Mouse (Mus musculus): ENCODE results near the gene Htr2c.

The Htr2c gene

DNA sequence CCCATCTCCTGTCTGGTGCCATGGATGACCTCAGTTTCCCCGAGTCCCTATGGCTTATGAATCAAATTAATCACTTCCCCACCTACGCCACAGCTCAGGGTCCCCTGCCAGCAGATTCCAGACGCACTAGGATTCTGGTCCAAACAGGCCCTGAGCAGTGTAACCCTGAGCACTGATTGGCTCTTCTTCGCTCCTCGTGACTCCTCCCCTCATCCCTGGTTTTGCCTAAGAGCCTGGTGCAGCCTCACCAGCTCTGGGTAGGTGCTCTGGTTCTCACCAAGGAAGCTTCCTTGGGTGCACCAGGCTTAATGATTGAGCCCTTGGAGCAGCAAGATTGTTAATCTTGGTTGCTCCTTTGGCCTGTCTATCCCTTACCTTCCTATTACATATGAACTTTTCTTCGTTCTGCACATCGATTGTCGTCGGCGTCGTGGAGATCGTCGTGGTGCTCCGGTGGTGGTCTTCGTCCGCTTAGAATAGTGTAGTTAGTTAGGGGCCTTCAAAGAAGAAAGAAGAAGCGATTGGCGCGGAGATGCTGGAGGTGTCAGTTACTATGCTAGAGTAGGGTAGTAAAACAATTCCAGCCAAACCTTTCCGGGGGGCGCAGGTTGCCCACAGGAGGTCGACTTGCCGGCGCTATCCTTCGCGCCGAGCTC is at the start of gene Htr2c:
Htr2c (plus strand) TSS at position 256 of the 656 bp plus-strand sequence.
- peak; percentile 5 for DNase-seq (ENCODE audit: low read depth, low spot score)

DNA sequence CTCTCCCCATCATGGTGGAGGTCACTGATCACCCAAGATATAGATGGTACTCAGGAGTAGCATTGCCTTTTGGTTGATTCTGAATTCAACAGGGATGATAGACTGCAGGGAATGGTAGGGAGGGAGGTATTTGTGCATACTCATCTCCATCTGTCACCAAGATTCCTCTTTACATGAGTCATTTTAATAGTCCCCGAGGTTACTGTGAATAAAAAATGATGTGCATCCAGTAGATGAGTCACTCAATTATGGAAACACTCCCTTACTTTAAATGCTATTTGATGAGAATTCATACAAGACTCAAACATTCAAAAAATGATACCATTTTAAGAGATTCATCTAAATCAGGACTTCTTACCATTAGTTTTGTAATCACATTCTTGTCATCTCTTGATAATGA is 34.1 kb upstream of the Htr2c start:
- DNase-seq (ENCODE audit: low read depth, low spot score), result no peak

DNA sequence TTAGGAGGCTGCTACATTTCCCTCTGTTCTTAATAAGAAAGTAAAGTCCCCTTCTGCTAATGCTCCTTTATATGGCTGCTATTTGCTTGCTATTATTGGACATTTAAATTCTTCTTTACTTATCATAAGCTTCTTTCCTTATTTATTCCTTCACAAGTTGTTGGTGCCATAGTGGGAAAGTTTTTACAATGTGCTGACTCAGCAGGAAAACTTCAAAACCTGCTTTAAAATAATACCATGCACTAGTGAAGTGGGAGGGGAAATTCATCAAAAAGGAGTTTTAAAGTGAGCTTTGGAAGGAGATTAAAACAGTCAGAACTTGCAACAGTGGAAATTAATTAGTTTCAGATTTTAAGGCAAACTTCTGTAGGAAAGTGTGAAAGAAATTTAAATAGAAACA is 26.0 kb upstream of the Htr2c start:
- DNase-seq (ENCODE audit: low read depth, low spot score), result no peak

DNA sequence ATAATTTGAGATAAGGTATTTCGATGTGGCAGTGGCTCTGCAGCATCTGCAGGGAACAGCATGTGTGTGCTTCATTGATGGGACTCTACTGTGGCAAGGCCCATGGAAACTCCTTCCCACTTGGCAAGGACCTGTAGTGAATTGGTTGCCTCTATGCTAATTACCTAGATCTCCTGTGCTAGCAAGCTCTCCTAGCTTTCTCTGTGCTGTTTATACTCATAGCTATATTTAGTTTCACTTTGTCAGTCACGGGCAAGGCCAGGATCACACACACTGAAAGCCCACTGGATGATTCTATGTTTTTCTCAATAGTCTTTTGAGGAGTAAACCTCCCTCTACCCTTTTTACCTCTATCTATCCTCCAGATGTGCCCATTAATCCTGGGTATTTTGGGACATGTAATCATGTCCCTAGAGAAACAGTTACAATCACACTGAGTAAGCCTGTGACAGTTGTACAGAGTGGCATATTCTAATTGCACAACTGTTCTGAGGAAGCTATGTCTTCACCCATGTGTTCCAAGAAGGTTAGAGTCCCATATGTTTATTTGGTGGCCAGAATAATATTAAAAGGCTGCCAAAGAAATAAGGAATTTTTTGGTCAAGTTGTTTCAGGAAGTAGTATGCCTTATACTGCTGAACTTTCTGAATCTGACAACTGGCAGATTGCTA is 16.0 kb upstream of the Htr2c start:
- no peak for DNase-seq (ENCODE audit: low read depth, low spot score)

DNA sequence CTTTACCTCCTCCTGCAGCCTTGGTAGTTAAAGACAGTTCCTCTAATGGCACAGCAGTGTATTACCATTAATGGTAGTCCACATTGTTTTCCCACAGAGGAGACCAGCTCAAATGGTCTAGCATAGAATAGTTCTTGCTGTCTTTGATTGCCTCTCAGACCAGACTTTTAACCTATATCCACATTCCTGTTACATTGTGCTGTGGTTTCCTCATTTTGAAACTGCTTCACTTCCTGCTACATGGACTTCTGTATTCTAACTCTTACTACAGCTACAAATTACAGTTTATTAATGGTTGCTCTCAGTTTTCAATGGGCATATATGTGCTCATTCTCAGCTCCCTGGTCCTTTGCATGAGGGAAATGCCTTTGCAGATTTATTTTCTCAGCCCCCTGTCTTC is 15.3 kb upstream of the Htr2c start:
- no peak for DNase-seq (ENCODE audit: low read depth, low spot score)

DNA sequence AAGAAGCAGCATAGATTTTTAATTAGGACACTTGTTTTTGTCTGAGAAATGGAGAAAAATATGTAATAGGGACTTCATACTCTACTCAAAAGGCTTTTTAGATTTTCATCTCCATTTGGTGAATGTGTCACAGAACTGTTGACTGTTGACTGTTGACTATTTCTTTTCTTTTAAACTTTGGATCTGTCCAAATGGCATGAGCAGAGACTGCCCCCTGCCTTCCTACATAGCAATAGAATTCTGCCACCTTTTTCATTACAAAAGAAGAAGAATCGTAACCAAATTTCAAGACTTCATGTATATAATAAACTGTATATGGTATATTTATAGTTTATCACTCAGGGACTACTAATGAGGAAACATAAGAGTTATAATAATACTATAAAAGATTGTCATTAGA is 3.7 kb upstream of the Htr2c start:
- DNase-seq (ENCODE audit: low read depth, low spot score), result no peak

DNA sequence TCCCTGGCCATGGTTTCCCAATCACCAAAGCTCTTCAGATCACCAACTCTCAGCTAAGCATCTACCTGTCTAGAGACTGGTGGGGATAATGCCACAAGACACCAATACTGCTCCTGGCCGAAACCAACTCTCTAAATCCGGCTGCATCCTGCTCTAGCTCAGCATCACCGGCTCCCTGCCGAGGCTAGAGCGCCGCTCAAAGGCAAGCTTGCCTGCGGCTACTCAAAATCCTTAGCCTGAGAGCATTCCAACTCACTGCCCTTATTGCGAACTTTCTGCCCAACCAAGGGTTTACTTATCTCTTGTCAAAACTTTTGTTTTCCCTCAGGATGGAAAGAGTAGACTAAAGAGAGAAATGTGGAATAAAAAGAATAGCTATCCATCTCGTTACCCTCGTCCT is 2.4 kb upstream of the Htr2c start:
- peak; percentile 21 for DNase-seq (ENCODE audit: low read depth, low spot score)

DNA sequence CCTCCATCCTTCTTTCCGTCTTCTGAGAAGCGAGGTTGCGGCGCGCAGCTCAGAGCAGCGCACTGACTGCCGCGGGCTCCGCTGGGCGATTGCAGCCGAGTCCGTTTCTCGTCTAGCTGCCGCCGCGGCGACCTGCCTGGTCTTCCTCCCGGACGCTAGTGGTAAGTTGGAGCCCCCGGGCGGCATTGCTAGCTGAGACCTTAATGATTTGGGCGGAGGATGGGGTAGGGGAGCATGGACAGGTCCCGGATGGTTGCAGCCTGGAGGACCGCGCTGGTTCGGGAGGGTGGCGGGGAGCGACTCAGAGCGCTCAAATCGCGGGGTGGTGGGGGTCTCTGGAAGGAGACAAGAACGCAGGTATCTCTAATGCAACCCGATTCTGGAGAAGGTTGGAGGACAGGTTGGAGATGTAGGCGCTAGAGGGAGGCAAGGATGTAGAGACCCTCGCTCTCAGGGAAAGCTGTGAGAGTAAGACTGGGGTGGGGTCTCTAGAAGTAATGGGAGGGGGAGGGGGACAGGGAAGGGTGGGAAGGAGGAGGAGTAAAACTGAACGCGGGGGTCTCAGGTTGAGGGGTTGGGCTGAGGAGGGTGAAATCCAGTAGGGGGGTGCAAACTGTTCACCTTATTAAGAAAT is 718 bp downstream of the Htr2c start:
- peak; percentile 21 for DNase-seq (ENCODE audit: low read depth, low spot score)

DNA sequence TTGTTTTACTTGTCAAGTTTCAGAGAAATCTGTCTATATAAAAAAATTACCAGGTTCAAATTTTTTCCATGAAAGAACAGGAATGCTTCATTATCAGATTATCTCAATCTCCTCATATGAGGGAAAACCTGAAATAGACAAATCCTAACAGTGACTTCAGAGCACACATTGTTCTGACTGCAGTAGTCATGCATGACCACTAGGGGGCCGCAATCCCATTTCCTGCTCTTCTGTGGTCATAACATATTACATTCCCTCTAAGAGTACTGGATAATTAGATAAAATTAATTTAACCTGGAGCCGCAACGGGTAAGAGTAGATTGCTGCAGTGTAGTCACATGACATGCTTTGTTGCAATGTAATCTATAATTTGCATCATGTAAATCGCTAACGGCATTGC is 17.6 kb downstream of the Htr2c start:
- DNase-seq (ENCODE audit: low read depth, low spot score), result peak; percentile 23

DNA sequence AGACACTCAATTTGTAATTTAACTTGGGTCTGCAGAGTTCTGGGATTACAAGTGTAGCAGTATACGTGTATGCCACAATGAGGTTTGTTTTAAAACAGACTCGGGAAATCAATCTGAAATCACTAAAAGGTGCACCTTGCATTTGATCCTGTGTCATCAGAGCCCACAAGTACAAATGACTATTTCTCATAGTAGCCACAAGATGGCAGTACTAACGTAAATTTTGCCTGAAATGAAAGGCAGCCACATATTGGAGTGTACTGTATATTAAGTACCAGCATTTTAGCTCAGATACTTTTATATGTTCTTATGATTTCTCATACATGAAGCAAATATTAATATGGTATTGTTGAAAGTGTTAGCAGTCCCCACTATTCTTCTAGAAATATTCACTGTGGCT is 93.4 kb downstream of the Htr2c start:
- DNase-seq (ENCODE audit: low read depth, low spot score), result peak; percentile 30

DNA sequence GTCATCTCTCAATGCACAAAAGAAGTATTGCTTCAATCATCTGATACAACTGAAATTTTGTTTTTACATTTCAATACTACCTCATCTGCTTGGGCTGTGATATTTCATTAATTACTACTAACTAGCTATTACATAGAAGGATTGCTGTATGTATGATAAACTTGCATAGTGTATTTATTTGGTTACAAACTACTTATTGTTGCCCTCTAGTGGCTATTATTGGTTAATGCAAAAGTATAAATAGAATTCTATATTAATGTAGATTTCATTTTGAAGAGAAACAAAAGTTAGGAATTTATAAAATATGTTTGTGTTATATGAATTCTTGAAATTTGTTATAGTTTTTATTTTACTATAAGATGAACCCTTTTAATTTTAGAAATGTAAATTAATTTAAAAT is 109.3 kb downstream of the Htr2c start:
- DNase-seq (ENCODE audit: low read depth, low spot score), result no peak

DNA sequence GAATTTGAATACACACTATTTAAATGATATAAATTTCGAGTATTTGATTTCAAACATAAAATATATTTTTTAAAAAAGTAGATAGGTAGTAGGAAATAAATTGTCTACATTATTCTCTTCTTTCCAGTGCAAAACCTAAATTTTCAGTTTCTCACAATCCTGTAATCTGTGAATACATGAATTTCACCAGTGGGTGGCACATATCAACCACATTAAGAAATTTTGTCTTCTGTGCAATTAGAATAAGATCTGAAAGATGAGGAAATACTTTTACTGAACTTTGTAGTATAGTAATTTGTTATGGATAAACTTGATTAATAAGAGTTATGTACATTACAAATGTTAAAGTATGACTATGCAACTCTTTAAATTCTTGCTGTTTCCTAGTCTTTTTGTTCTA is 156.8 kb downstream of the Htr2c start:
- DNase-seq (ENCODE audit: low read depth, low spot score), result no peak

DNA sequence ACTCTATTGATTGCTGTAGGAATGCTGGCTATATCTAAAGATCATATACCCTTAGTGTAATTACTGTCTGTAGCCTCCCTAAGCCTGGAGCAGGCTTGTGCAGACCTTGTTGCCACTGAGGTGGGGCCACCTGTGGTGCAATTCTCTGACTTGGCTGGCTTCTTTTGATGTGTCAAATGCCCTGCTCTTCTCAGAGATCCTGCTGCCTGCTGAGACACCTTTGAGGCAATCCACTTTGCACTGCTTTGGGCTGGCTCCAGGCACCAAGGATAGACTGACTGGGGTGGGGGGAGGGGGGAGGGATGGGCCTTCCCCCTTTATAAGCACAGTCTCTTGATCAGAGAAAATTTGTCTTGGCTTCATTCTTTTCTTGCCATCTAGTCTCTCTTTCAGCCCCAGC is 252.9 kb downstream of the Htr2c start:
- peak; percentile 79 for DNase-seq (ENCODE audit: low read depth, low spot score)

DNA sequence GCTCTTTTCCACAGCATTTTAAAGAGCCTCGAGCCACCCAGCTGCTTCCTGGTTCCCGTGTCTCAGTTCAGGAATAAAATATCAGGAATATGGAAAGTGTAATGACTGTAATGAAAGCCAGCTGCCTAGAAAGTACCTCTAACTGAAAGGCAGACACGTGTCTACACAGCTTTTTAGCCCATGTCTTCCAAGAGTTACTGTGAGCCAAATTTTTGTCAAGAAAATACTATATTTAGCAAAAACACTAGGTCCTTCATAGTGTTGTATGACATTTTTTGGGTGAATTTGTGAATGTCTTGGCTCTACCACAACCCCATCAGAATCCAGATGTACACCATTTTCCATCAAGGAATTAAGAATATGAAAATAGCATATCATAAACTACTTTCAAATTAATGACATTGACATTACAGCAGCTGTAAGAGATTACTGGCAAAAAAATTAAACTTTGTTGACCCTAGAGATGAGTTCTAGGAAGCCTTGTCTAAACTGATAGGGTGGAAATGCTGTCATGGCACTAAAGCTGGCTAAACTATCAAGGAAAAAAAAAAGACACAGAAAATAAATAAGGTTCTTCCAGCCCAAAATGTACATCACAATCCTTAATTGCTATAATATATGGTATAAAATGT is 255.2 kb downstream of the Htr2c start:
- DNase-seq (ENCODE audit: low read depth, low spot score), result no peak

DNA sequence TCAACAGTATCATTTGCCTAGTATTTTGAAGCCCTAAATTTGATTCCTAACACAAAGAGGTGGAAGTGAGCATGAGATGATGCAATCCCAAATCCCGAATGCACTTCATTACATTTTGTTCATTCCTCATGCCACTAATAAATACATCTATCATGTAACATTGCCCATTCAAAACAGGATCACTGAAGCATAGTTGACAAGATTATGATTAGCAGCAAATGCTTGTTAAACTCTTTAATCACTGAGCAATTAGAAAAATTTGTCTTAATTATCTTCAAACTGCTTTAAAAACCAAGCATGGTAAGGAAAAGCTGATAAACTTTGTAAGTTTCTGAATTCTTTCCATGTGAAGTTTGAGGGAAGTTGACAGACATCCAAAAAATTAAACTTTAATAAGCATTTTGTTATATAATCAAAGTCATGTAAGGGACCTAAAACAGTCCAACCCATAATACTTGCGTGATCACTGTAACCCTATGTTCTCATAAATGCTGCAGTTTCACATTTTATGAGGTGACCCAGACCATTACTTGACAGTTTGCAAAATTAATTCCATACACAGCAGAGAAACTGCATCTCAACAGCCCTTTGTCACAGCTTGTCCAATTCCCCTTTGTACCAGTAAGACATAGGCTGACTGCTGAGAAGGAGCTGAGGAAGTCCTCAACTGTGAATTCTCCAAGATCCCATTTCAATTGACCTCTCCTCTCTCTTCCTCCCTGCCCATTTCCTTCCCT is 276.7 kb downstream of the Htr2c start:
- no peak for DNase-seq (ENCODE audit: low read depth, low spot score)

Data from ZHBTc4 (cell line).